Mouse (Mus musculus) megakaryocyte-erythroid progenitor cell, adult 5-6 weeks (primary cell): Measurements from ENCODE around the gene Qser1. TPM values are rescaled to one million over a fixed set of nuclear protein-coding genes. Genes with fewer than 3 reads are reported as not detected.
"Not testable (repeated sequence)": the region's sequence is repeated elsewhere in the genome, so short reads cannot be mapped to it uniquely, and the experiment has no call there.

Experiments used
- ATAC-seq: replicated peaks from 2 replicates; pipeline ENCODE4 v1.8.0; 2016; ENCODE audit warnings: mild to moderate bottlenecking, inconsistent platforms; ENCODE audit not compliant: severe bottlenecking, poor library complexity, low FRiP score, low TSS enrichment
- total RNA-seq, 2 experiments: library from RNA; stranded (forward) in 1 of 2; stranded (reverse) in 1 of 2; fragments of 200-1000, 215-1000 nt in 1 of 2; fragments of >200 nt in 1 of 2; fragmentation: Nextera tagmentation in 1 of 2; gene quantifications; 2 replicates each; pipeline ENCODE4 v1.2.3; 2014 to 2017

The Qser1 gene
- total RNA-seq, 2 experiments from 2014 or later = 3.8 to 28.0 TPM

DNA sequence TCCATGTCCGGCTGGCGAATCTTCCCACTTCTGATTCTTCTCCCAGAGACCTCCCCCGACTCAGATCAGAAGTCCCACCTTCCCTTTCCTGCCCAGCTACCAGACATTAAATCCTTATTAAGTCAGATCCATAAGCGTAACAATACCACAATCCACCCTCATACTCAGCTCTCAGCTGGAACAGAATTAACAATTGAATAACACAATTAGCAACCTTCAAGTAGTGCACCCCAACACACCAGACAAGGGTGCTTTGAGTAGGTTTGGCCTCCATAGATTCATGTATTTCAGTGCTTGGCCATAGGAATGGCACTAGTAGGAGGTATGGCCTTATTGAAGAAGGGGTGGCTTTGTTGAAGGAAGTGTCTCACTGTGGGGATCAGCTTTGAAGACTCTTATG lies 9.6 kb upstream of the Qser1 start:
- no peak for ATAC-seq

DNA sequence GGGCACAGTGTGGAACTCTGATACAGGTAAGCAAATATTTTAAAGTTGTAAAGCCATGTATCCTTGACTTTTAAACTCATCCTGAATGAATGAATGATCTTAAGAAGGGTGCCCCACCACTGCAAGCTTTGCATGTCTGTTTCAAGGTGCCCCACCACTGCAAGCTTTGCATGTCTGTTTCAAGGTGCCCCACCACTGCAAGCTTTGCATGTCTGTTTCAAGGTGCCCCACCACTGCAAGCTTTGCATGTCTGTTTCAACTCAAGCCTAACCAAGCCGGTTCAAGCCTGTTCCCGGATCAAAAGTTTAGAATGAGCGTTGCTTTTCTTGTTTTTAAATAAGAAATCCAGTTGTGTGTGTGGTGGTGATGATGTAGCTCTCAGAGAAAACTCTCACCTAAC lies 2.2 kb upstream of the Qser1 start:
- not testable (repeated sequence) for ATAC-seq

DNA sequence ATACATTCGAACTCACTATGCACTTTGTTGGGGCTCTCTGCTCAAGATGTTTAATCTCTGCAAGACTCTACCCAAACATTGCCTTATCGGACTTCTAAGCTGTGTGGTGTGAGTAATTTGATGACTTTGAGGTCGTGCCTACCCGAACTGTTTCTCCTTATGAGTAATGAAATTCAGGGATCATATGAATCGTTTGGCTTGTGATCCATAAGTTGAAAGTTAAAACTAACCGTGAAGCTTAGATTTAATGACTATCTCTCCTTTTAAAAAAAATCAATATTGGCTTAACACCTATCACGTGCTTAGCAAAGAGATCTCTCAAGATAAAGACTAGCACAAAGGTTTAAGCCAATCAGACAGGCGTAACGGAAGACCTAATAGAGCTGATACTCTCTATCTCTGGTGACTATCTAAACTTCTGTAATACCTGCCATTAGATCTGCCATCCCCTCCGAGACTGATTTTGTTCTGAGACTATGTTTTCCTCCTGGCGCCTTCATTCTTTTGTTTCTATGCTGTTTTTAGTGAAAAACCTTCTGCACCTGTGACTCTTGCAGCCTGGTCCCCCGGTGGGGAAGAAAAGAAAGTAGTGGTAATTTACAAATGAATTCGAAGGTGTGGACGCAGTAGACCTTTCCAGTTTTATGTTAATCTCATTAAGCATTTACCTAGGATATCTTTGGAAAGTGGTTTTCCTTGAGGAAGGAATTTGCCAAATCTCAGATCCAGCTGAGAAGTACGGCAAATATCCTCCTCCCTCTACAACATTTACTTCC lies 1.2 kb upstream of the Qser1 start:
- no peak for ATAC-seq

DNA sequence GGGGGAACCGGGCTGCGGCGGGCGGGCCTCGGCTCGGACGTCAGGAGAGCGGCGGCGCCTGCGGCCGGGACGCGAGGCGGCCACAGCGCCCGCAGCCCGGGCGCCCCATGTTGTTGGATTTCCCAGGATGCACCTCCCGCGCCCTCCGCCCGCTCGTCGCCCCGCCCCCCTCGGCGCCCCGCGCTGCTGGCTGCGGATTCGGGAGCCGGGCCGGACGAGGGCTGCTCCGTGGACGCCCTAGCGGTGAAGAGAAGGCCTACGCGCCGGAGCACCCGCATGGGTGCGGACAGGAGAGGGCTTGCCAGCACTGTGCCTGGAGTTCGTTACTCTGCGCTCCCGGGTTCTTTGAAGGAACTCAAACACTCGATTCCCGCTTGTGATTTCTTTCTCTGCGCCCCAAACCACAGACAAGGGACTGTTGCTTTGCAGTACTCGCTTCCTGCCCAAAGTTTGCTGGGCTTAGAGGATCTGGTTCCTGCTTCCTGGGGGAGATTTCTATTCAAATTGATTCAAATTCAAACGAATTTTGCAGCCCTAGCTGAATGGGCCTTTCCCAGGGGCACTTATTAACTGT lies 393 bp upstream of the Qser1 start:
- peak; percentile 95 for ATAC-seq

DNA sequence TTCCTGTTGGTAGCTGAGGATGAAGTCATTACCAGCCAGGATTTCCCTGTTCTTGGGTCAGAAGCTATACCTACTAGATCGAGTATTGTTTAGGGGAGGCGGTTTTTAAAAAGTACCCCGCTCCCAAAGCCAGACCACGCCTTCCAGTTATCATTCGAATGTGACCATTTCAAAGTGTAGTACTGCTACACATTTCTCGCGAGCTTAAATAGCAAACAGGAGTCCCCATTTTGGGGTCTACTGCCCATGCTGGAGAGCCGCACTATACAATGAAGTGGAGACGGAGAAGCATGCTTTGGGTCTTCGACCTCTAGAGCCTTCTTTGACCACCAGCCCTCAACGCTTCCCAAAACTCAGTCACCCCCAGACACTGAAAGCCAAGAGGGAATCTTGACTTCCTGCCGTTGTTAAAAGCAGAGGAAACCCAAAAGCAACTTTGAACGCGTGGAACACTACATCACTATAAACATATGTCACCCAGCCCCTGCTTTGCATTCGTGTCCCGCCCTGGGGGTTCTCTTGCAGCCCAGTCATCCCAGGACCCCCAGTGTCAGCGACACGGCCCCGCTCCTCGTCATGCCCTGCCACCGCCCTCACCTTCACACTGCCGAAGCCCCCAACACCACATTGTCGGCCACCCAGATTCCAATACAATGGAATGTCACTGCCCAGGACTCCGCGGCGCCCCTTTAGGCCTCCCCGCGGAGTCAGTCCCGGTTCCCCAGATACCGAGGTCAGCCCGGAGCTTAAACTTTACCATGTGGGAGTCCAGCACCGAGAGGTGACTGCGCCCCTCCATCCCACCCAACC lies 794 bp downstream of the Qser1 start:
- ATAC-seq = peak; percentile 61

DNA sequence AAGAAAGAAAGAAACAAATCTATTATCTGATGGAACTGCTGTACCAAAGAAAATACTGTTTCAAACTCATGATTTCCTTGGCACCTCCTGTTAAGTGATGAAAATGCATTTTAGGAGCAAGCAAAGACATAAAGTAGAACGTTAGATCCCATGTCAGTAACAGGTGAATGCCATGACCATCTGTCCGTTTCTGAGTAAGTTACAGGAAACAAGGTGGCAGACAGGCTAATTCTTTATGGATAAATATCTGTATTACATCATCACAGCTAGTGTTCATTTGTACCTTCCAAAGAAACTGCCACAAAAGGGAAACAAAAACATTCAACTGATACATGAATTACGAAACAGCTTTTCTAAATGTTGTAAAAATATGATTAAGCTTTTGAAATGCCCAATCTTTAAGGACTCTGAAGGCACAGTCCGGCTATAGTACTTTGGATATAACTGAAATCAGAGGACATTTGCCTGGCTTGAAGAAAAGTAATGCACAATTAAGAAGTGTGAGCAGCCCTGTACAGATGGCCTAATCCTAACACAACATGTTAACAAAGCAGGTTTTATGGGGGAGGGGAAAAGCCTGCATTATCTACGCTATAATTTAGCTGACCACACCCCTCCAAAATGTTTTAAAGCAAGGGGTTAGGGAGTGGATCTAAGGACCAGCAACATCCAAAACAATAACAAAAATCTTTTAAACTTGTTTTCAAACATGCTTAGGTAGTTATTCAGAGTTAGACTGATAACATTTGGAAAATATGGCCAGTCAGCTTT lies 2.2 kb downstream of the Qser1 start:
- no peak for ATAC-seq

DNA sequence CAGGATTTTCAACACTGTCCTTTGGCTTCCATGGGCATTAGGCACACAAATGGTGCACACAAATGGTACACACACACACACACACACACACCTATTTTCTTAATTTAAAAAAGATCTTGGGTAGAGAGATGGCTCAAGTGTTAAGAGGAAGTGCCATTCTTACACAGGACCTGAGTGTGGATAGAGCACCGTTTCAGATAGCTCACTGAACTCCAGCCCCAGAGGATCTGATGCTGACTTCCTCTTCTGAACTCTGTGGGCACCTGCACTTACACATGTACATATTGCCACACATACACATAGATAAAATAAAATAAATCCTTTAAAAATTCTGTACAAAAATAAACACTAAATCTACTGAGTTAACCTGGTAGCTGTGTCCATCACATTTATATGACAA lies 11.1 kb downstream of the Qser1 start:
- no peak for ATAC-seq

DNA sequence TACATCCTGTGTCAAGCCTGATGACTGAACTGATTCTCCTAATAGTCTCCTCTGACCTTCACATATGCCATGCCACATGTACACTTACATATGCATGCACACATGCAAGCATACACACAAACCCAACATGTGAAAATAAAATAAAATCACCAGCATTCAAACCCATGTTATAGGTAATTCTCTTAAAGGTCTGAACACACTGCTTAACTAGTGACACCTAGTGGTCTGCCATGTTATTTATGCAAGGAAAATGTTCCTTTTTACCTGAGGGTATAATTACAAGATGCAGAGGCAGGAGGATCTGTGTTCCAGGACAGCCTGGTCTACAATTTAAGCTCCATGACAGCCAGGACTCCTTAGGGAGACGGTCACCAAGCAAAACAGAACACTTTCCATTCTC lies 41.8 kb downstream of the Qser1 start:
- peak; percentile 63; the same call in 1 of the 2 replicates for ATAC-seq

DNA sequence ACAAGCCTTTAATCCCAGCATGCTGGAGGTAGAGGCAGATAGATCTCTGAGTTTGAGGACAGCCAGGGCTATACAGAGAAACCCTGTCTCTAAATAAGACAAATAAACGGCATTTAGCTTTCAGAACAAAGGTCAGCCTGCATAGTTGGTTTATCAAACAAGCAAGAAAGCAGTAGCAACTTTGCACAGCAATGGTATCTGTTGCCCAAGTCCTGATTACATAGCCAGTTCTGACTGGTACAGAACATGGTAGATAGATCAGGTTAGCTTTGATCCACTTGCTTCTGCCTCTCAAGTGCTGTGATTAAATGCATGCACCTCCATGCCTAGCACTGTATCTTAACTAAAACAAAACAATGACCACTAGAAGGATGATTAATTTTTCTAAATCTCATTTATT lies 47.9 kb downstream of the Qser1 start:
- no peak for ATAC-seq

DNA sequence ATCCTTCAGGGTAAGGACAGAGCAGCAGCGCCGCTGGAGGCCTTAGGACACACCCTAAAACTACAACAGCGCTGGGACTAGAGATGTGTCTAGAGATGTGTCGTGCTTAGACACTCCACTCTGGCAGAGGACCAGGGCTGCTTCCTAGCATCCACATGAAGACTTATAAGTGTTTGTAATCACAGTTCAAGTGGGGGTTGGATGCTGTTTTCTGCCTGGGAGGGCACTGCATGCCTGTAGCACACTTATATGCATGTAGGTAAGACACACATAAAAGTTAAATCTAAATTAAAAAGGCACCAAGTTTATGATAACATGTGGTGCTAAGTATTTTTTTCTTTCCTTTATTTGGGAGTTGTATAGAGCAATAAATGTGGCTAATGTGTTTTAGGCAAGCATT lies 52.5 kb downstream of the Qser1 start:
- ATAC-seq = 0 out of 2 replicates have a peak, but pooled peaks have one; percentile 41

DNA sequence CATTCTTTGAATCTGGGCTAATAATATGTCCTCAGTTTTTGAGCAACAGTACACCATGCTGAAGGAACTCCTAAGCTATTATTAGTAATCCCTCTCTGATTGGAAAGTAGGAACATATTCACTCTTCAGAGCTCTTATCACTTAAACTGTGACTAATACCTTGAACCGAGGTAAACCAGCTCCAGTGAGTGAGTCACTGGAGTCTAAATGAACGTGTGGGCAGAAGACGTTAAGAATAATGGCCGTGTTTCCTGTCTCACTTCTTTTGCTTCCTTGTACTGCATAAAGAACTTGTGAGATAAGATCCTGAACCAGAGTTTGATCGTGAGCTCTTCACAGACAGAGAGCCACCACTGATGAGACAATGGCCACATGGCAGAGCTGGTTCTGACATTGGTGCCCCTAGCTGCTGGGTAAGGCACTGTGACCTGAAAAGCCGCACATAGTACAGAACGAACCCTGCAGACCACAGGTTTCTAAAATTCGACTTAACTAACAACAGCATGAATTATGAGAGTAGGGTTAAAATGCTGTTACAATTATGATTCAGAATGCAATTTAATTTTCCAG lies 53.3 kb downstream of the Qser1 start:
- ATAC-seq = no peak

DNA sequence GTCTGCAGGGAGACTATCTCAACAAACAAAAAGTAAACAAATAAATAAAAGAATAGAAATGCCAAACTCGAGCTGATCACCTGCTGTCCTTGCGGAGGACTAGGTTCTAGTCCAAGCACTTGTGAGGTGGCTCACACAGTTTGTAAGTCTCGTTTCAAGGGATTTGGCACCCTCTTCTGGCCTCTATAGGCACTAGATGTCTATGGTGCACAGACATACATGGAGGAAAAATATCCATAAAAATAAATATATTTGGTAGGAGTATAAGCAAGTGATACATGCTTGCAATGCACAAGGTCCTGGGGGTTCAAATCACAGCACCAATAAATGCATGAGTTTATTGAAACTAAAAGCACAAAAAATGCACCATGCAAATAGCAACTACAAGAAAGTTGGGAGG lies 65.9 kb downstream of the Qser1 start:
- peak; percentile 79 for ATAC-seq

DNA sequence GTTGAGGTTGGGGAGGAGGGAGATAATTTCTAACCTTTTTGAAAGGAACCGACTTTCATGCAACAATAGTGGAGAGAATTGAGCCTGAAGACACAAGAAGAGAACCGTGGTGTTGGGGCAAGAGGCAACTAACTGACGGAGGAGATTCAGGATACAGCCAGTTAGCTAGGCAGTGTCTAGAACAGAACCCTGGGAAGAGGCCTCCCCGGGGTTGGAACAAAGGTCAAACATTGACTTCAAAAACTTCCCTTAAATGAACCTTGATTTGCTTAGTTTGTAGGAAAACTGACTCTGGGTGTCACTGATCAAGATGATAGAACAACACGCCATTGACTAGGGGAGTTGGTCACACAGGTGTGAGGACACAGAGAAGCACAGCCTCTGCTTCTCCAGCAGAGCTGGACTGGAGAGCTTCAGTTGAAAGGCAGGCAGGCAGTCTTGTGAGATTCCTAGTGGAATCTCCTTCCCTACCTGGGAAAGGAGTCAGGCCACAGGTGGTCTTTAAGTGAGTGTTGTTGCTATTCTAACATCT lies 67.8 kb downstream of the Qser1 start:
- ATAC-seq = no peak

DNA sequence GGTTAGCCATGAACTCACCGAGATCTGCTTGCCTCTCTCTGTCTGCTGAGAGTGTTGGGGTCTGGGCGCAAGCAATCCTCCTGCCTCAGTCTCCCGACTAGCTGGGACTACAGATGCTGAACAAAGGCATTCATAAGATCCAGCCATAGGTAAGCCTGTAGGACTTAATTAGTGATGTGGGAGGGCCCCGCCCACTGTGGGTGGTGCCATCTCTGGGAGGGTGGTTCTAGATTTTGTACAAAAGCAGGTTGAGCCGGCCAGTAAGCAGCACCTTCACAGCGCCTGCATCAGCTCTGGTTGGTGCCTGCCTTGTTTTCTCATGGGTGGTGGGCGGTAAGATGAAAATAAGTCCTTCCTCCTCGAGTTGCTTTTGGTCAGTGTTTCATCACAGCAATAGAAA lies 70.3 kb downstream of the Qser1 start:
- ATAC-seq = peak; percentile 59; the same call in 1 of the 2 replicates

DNA sequence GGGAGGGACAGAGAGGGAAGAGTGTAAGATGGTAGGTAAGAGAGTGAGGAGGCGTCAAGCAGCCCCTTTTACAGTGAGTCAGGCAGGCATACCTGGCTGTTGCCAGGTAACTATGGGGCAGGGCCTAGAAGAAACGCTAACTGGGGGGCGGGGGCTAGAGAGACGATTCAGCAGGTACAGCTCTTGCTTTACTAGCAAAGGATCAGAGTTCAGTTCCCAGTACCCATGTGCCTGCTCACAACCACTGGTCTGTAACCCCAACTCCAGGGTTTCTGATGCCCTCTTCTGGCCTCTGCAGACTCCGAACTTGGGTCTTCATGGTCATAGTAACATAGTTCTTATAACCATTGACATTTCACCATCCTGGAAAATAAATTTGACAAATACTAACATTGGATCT lies 72.6 kb downstream of the Qser1 start:
- ATAC-seq = no peak

DNA sequence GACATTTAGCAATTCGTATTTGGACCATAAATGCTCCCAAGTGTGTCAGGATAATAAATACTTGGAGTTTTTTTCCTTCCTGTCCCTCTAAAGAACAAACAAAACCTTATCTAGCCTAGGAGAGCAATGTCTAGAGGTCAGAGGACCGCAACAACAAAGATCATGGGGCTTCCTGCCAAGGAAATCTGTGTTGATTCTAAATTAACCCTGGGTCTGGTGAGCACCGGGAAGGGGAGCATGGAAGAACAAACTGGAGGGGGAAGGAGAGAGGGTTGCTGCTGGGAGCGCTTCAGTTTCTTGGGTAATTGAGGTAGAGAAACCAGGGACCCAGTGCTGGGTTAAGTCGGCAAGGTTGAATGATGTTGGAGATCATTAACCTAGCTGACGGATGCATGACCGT lies 73.4 kb downstream of the Qser1 start:
- no peak for ATAC-seq

DNA sequence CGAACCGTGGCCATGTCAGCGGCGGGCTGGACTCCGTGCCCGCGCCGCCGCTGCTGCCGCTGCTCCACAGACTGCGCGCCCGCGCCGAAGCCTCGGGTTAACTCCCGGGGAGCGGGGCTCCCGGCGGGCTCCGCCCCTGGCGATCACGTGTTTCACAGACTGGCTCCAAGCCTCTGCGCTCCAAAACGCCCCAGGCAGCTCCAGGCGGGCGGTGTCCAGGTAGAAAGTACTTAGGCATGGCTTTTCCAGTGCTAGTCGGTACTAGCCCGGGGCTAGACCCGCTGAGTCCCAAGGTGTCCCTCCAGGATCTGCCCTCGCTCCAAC lies 73.9 kb downstream of the Qser1 start, which contains the start of gene Depdc7:
TSS of gene Depdc7 (minus strand) at position 138 of the 324 bp plus-strand sequence.
- ATAC-seq = peak; percentile 91

DNA sequence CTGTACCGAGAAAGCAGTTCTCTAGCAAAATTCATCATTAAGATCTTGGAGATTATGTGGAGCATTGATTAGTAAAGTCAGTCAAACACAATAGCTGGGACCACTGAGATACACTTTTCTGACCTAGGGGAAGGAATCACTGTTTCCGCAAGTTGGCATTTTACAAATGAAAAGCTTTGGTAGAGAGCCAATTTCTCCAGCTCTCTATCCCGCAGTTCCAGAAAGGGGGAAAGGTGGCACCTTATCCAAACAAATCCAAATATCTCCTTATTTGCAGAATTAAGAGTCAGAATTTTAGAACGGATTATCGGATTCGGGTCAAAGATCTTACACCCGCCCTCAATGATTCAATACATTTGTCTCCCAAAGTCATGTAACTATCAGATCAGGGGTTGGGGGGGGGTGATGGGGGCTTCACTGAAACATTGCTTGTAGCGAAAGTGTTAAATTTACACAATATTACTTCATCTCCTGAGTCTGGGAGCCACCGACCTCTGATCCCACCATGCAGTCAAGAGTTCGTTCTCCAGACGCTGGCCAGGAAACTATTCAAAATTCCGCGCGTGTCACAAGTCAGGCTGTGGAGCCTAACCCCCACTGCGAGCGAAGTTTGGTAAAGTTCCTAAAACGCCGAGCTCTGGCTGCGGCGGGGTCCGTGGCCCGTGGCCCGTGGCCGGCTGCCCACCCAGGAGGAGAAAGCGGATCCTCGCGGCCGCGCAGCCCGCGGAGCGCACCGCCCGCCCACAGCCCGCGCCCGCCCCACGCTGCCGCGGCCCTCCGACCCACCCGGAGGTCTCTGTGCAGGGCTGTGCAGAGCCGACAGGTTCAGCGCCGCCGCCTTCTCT lies 74.4 kb downstream of the Qser1 start:
- ATAC-seq = no peak
